ENCODE assay signal across 8 mouse cellular contexts in genomic region chr2:116063819-116064293, GRCm38 (mm10). TPM values are rescaled to one million over a fixed set of nuclear protein-coding genes. Genes with fewer than 3 reads are reported as not detected.
A peak's percentile ranks its signal among the peaks of the same experiment; 100 is the strongest.
DNase-seq lines count a peak whose midpoint lies in the region; ATAC-seq lines count a peak whose summit lies in the region.

No protein-coding gene starts in this region.

- ATAC-seq in liver, embryonic 16.5 days (ENCODE audit: low read depth): no peak

- H3K36me3 ChIP-seq in hindbrain, embryonic 10.5 days: peaks cover 23% of the 10 kb centered on the region
- no peaks in the 10 kb centered on the region for H3K36me3 ChIP-seq in liver, embryonic 16.5 days (ENCODE audit: control insufficient read depth, insufficient read depth)

- peak overlapping the region; percentile 98 for H3K27ac ChIP-seq in hindbrain, embryonic 10.5 days
- no peak overlapping the region for H3K27ac ChIP-seq in liver, embryonic 16.5 days (ENCODE audit: low read length)

- WGBS in hindbrain, embryonic 10.5 days: under 1% methylated on average over 37 of the region's 37 CpGs
- under 1% methylated on average over 37 of the region's 37 CpGs for WGBS in liver, embryonic 16.5 days (ENCODE audit: insufficient replicate concordance)

- peaks cover 12% of the 10 kb centered on the region for H3K27me3 ChIP-seq in hindbrain, embryonic 10.5 days (ENCODE audit: insufficient read depth, poor library complexity, severe bottlenecking)
- H3K27me3 ChIP-seq in liver, embryonic 16.5 days (ENCODE audit: control insufficient read depth, insufficient read depth, low read depth, low read length): peaks cover 86% of the 10 kb centered on the region

- no peaks in the 10 kb centered on the region for H3K9me3 ChIP-seq in hindbrain, embryonic 10.5 days
- no peaks in the 10 kb centered on the region for H3K9me3 ChIP-seq in liver, embryonic 16.5 days (replicated peaks; ENCODE audit: control insufficient read depth, low read length)

- H3K4me3 ChIP-seq in hindbrain, embryonic 10.5 days: peak overlapping the region; percentile 90
- H3K4me3 ChIP-seq in liver, embryonic 16.5 days (ENCODE audit: low read depth, low read length): peak overlapping the region; percentile 60

- peaks cover 45% of the 10 kb centered on the region for H3K4me1 ChIP-seq in hindbrain, embryonic 10.5 days (replicated peaks)
- no peaks in the 10 kb centered on the region for H3K4me1 ChIP-seq in liver, embryonic 16.5 days (ENCODE audit: control insufficient read depth, low read depth, low read length)

- H3K9ac ChIP-seq in liver, embryonic 16.5 days (ENCODE audit: low read depth, low read length): peak overlapping the region; percentile 51

- peak overlapping the region; percentile 61 for H3K4me2 ChIP-seq in liver, embryonic 16.5 days (ENCODE audit: low read depth, low read length)

- DNase-seq in adrenal gland, adult (ENCODE audit: inconsistent age in 2 of 2, low spot score in 1 of 2): peak; percentile 73 to 89
- DNase-seq in adrenal gland, adult 18-20 months (ENCODE audit: low spot score in 2 of 2): no peak
- peak; percentile 23 for DNase-seq in thymus, postnatal 4 days
- no peak for DNase-seq in thymus, adult 18-20 months
- peak; percentile 57 for DNase-seq in hindbrain, embryonic 10.5 days (ENCODE audit: low spot score)
- peak; percentile 65 for DNase-seq in retina, embryonic 14.5 days (ENCODE audit: low spot score)
- no peak for DNase-seq in right cerebral cortex, postnatal 14 days

RNA-seq across cellular contexts. Expression of gene Meis2, which starts 1.8 kb away (rescaled TPM):
- 100 to 1,000 TPM; 216 to 279 TPM for total RNA-seq in adrenal gland, adult 18-20 months (2021)
- polyA plus RNA-seq in hindbrain, embryonic 10.5 days (2016; fragmentation: Nextera tagmentation; extraction: Ambion mirVana): 61.3 and 91.1 TPM in 2 replicates
- polyA plus RNA-seq in liver, embryonic 16.5 days (2015; fragmentation: Nextera tagmentation; extraction: Ambion mirVana): 1.1 and 1.6 TPM in 2 replicates

Comparison
In these comparisons a context has a peak if more than half of its experiments do, and no peak if none do; other contexts are left out.
1. DNase-seq: peak in adrenal gland, adult (2 of 2), thymus, postnatal 4 days (single experiment), hindbrain, embryonic 10.5 days (single experiment) and retina, embryonic 14.5 days (single experiment); none in adrenal gland, adult 18-20 months (0 of 2), thymus, adult 18-20 months (0 of 2) and right cerebral cortex, postnatal 14 days (single experiment).
2. RNA of gene Meis2, which starts 1.8 kb away (polyA plus RNA-seq): 61.3 to 91.1 TPM in hindbrain, embryonic 10.5 days; 1.1 to 1.6 TPM in liver, embryonic 16.5 days; every median in the first group is over 10 times any median in the second.